Mouse (Mus musculus) frontal cortex, postnatal 14 days (tissue): ENCODE results near the gene Cdkn2aip.

Experiments
- DNase-seq, 2 experiments: peaks; one replicate each; pipeline ENCODE4 v3.0.0; 2022; ENCODE audit warnings: low spot score in 2 of 2

The Cdkn2aip gene

DNA sequence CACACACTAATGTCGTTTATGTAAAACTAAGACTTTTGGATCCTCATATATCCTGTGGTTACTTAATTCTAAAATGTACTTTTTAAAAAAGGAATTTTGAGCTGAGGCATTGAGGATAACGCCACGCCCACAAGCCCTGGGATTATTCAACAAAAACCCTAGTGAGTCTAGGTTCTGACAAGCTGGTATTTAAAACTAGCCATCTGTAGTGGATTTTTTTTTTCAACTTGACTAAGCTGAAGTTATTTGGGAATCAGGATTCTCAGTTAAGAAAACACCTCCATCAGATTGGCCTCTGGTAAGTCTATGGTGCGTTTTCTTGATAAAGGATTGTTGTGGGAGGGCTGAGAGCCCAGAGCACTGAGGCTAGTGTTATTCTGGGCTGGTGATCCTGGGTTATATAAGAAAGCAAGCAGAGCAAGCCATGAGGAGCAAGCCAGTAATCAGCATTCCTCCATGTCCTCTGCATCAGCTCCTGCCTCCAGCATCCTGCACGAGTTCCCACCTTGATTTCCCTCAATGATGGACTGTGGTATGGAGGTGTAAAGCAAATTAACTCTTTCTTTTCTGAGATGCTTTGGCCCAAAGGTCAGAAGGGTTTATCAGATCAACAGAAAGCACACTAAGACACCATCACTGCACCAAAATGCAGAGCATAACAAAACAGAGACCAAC is 18.2 kb downstream of the Cdkn2aip start:
- no peak for DNase-seq

DNA sequence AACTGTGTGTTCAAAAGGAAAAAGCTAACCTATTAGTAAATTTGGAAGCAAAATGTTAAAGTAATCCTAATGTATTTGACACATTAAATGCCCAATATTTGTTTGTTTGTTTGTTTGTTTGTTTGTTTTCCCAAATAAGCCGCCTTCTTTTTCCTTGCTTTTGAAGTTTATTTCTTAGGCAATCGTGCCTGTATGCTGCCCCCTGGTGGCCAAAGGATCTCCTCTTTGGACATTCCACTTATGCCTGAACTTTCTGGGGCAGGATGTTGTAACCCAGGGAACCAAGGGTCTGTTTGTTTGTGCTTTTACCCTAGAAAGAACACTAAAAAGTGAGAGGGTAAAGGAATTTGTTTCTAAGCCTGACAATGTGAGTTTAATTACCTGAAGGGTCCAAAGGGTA is 20.6 kb downstream of the Cdkn2aip start:
- DNase-seq: peak in 1 of 2 experiments; percentile 77

DNA sequence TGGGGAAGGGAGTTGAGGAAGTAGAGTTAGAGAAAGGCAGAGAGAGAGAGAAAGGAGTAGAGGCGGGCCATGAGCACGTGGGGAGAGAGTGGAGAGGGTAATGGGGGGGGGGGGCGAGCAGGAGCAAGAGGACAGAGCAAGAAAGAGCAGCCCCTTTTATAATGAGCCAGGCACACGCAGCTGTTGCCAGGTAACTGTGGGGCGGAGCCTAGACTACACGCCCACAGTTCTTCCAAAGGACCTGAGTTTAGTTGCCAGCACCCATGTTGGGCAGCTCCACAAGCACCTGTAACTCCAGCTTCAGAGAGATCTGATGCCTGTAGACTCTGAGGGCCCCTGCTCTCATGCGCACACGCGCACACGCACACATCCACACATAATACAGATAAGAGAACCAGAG is 21.9 kb downstream of the Cdkn2aip start:
- no peak for DNase-seq

DNA sequence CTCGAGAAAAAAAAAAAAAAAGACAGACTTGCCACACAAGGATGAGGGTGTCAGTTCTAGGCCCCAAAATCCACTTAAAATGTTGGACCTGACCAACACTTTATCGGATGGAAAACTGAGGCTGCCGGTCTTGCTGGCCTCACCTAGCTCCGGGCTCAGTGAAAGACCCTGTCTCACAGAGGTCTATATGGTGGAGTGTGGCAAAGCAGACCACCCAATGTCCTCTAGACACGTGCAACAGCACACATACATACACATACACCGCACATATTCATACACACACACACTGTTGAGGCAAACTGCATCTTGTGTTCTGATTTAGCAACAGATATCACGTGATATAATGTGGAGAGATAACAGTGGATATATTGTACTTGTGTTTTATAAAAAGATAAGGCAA is 22.4 kb downstream of the Cdkn2aip start:
- DNase-seq: no peak

DNA sequence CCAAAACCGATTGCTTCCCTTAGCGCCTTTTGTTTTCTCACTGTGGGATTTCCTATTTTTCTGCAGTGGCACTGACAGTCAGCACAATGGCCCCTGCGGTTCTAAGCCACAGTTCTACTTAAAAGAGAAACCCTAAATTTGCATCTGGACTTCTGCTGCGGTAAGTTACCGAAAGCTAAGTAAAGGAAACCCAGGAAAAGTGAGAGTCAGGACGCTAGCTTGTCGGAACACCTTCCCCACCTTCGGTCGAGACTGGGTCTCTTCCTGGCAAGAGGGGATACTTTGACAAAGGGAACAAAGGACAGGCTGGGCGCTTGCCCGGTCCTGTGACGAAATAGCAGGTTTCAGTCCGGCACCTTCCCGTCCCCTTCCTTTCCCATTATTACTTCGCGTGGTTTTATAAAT is 23.1 kb downstream of the Cdkn2aip start:
- no peak for DNase-seq

DNA sequence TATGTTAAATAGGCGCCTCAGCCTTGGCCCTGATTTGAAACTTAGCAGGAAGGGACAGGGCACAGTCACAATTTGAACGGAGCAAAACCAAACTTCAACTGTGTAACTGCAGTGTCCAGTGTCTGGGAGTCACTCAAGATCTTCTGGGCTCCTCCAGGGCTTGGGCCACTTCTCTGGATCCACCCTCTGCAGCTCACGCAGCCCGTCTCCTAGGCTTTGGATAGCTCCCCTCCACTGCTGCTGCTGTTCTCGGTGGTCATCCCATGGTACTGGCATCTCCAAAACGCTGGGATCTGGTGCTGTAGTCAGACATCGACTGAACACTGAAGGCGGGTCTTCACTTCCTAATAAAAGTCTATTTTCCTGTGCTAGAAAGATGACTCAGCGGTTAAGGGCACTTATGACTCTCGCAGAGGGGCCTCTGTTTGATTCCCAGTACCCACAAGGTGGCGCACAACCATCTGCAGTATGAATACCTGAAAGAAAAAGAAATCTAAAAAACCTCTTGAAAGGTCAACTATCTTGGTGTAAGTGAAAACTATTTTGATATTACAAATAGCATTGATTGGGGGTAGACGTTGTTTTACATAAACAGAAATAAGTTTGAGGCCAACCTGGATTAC is 23.9 kb downstream of the Cdkn2aip start:
- DNase-seq: no peak

DNA sequence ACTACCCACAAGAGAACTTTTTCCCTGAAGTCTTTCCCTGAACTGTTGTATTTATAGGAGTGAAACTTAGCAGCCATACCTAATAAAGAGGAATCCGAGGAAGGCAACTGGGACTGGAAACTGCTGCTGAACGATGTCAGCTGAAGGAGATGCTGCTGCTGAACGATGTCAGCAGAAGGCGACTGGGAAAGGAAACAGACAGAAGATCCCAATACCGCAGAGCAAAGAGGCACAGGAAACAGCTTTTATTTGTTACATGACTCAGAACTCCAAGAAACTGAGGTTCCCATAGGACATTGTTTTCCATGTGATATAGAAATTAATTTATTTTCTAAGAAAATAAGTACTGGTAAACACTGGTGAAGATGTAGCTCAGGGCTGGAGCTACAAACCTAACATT is 29.3 kb downstream of the Cdkn2aip start:
- DNase-seq: no peak

DNA sequence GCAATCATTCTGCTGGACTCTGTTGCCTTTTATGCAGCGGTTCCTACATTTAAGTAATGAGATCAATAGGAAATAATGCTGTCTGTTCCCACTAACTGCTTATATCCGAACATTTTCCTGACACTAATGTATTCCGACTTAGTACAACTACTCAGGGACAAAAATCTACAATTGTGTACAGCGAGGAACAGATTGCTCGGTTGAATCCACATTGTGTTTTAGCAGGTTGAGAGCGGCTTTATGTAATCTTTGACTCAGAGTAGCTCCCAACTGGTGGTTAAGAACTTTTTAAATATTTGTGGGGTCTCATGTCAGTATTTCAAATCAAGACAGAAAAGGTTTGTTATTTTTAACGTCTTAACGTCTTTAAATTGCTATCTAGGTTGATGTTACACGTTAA is 29.7 kb downstream of the Cdkn2aip start:
- no peak for DNase-seq

DNA sequence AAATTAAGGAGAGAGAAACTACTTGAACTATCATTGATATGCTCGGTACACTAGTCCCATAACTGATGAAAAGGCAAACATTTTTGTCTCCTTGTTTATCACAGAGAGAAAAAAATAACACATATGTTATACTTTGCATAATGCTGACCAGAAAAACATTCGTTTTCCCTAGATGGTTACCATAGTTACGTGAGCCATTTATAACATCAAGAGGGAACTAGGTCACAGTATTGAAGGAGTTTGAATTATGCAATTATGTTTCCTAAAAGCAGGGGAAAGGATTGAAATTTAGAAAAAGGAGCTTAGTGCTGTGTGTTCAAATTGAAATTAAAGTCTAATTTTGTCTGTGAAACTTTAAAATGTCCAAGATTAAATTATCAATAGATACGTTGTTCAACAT is 33.4 kb downstream of the Cdkn2aip start:
- DNase-seq: no peak

DNA sequence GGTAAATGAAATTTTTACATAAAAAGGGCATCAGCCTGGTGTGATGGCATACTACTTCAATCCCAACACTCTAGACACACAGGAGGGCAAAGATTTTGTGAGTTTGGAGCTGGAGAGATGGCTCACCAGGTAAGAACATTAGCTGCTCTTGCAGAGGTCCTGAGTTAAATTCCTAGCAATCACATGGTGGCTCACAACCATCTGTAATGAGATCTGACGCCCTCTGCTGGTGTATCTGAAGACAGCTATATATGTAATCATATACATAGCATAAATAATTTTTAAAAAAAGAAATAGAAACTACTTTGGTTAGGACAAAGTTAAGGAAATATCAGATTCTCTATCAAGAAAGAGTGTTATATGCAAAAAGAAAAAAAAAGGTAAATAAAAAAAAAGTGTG is 34.1 kb downstream of the Cdkn2aip start:
- DNase-seq: no peak

DNA sequence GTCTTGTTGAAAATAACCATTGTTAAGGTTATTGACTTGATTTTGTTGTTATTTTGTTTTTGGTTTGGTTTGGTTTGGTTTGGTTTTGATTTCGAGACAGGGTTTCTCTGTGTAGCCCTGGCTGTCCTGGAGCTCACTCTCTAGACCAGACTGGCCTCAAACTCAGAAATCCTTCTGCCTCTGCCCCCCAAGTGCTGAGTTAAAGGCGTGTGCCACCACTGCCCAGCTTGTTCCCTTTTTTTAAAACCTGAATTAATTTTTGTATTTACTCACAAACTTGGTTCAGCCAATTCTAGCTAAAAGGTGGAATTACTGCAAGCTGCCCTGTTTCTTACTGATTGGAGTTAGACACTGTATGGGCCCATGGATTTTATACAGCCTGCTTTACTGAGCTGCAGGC is 37.1 kb downstream of the Cdkn2aip start:
- no peak for DNase-seq

DNA sequence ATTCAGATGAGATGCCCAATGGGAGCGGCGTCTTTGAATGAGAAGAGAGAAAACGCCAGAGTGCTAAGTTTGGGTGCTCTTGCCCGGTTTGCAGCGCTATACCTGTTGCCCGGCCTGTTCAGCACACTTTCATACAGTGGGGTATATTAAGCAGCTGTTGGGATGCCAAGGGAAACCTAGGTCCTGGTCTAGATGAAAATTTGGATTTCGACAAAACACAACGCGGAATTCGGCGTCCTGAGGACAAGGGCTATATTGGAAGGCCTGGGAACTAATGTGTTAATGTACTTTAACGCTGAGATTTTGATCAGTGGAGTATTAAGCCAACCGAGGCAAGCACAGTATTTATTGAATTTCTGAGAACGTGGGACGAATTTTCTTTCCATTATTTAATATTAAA is 37.5 kb downstream of the Cdkn2aip start:
- no peak for DNase-seq

DNA sequence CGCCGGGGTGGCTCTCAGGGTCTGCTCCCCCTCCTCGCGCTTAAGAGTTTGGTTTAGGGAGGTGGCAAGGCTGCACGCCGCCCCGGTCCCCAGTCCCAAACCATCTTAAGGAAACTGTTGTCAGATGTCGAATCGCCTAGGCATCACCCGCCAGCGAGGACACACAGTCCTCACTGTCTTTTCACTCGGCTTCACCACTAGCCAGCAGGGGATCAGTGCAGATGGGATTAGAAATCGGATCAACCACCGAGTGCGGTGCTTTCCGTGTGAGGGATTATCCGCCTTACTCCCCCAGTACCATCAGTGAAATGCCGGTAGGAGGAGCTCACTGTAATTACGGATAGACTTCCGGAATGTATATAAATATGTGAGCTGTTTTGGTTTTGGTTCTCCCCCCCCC is 37.9 kb downstream of the Cdkn2aip start:
- DNase-seq: peak in 1 of 2 experiments; percentile 36

DNA sequence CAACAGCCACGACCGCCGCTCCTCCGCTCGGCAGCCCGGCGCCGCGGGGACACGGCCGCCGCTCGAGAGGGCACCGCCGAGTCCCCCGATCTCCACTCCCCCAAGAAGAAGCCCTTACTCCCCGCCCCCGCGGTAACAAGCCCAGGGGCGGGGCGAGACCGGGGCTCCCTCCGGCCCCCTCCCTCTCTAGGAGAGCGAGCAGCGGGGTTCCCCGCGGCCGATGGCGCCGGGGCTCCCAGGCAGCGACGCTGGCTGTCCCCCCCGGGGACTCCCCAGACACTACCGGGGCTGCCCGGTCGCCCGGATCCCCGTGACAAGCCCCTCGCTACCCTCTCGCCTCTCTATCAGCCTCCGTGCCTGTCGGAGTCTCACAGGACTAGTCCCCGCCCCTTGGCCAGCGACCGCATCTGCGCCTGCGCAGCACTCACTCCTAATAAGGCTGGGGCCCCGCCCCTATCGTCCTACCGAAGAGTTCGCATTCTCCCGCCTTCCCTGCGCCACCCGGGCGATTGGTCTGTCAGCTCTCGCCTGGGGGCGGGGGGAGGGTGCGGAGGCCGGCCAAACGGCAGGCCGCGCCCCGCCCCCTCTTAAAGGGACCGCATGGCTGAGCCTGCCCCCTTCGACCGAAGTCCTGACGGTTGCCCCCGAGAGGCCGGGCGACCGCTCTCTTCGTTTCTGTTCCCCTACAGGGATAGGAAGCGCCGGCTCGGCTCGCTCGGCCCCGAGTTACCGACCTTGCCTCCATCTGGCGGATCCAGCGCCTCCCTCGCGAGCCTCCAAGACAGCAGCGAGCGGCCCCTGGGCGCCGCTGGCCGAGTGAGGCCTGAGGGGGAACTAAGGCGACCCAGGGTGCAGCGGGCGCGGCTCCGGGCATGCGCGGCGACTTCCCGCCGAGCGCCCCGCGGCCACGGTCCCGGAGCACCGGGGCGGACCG is 38.7 kb downstream of the Cdkn2aip start, which contains the start of gene Ing2:
Gene Ing2, minus strand, starts transcription at position 780 of the 934 bp plus-strand sequence.
- peak; percentile 100 for DNase-seq

DNA sequence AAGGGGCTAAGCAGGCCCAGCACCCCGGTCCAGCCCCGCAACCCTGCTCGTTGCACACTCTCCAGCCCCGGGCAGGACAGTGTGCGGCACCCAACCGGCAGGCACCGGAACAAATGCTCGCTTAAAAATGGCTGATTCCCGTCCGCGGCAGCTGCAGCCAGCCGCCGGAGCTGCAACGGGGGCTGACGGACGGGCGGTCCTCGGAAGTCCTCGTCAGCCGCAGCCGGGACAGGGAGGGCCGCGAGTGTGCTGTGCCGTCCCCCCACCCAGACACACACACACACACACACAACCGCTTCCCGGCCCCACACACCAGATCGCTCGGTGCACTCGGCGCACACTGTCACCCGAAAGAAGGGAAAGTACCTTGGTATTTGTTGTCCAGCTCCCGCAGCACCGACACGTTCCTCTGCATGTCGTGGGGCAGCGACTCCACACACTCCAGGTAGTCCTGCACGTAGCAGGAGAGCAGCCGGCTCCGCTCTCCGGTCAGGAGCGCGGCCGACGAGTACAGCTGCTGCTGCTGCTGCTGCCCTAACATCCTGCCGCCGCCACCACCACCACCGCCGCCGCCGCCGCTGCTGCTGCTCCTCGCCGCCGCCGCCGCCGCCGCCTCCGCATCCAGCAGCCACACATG is 39.5 kb downstream of the Cdkn2aip start:
- no peak for DNase-seq

DNA sequence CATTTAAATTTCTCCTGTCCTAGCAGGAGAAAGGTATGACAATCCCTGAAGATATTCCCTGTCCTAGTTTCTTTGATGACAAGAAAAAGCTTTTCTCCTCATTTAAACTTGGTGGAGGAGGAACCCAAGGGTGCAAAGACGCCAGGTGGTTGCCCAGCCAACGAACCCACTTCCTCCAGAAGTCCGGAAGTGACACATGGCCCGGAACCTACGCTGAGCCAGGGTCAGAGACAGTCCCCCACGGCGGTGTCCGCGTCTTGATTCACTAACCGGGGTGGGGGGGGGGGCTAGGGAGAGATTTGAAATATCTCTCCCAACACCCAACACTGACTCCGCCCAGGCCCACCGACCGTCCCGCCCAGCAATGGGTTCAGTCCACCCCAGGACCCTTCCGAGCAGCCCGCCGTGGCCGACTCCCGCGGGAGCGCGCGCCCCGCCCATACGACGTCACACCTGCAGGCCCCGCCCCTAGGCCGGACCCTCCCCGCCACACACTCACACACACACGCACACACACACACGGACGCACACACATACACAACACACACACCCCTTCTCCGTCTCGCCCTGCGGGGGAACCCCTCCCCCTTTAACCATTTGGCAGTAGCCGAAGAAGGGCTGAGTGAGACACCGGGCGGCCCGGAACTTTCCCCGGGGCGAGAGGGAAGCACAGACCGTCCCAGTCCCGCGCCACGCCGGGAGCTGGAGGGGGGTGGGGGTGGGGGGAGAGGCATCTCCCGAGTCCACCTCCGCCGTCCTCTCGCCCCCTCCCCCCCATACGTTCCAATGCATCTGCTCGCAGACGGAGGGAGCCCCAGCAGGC is 40.2 kb downstream of the Cdkn2aip start:
- DNase-seq: peak; percentile 80

DNA sequence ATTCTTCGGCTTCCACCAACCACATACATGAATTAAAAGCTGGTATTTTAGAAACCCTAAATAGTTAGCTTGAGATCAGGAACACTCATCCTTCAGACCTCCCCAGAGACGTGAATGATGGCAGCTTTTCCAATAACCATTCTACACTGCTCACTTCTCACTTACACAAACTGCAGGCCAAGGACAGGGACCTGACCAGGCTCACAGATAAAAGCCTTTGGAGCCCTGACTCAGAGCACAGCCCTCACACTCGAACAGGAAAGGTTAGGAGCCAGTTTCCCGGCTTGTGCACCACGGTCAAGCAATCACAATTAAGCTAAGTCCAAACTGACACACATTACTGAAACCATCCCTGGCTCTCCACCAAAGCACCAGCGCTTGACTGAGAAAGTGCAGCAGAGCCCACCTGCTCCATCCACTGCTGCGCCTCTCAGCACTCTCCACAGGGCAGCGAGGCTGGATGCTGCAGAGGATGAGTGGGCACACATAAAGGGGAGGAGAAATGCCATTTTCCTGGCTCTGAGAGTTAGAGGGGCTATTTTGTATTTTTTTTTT is 49.4 kb downstream of the Cdkn2aip start:
- no peak for DNase-seq

DNA sequence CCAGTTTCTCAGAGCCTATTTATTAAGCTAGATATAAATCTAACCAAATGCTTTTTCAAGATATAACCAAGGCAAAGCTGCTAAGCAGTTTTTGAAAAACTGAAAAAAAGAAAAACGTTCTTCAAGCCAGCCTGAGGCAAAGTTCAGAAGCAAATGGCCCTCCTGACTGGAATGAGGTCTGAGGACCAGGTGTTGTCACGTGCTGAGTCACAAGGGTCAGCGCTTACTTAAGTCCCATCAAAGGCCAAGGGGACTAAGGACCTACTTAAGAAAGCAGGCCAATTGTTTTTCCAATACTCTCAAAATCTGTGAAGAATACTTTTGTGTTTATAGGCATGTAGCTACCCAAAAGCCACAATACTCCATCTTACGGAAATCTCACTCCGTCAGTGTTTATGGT is 50.5 kb downstream of the Cdkn2aip start:
- no peak for DNase-seq

DNA sequence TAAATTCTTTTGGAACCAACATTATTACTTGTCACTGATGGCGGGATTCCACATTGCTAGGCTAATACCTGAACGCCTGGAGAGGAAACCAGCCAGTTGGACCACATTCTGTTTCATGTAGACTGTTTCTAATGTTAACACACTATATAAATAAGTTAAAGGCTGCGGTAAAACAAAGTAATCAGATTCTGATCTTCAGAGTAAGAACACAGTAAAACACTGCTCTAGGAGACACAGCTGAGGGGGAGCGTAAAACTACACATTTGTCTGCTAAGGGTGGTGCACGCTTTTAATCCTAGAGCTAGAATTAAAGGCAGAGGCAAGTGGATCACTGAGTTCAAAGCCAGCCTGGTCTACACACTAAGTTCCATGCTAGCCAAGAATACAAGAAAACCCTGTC is 51.0 kb downstream of the Cdkn2aip start:
- no peak for DNase-seq

DNA sequence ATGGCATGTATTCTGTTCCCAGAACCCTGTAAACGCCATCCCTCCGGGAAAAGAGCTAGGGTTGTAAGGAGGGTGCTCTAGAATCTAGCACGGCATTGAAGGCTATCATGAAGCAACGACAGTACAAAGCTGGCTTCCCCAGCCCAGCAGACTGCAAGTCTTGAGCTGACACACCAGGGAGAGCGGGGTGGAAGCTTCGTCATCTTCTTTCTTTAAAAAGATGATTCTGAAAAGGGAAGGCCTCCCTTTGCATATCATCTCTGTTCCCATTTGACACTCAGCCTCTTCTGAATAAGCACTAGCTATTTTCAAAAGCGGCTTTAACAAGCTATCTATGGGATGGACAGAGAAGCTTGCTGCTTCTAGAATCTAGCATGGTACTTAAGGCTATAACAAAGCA is 53.3 kb downstream of the Cdkn2aip start:
- DNase-seq: no peak

DNA sequence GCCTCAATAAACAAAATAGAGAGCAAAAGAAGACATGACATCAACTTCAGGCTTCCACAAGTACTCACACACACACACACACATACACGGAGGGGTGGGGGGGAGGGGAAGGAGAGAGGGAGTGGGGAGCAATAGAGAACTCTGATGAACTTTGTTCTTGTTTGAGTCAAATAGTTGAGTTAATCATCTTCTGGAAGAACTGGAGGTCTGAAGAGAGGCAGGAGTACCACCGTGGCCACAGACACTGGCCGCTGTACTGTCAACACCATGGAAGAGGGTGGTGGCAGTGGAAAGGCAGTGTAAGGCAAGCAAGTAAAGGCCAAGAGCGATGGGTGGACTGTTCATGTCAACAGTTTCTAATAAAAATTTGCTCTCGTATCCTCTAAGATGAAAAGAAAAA is 54.3 kb downstream of the Cdkn2aip start:
- DNase-seq: no peak
